In the genomic region with DNA sequence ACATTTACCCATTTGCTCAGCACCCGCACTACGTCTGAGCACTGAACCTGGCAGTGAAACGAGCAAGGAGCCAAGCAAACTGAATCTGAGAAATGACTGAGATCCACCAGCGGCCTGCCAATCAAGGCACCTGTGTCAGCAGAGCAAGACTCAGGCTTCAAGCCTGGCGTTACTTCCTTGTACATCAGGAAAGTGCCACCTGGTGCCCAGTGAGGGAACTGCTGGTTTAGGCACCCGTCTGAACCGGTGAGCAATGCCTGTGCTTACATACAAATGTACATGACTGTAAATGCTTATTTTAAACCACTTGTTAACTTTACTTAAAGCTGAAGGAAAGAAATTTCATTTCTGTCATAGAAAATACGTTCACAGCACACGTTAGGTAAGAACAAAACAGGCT, we compare ENCODE assay signal across 9 mouse cellular contexts. TPM values are rescaled to one million over a fixed set of nuclear protein-coding genes. Genes with fewer than 3 reads are reported as not detected.
DNase-seq lines count a peak whose midpoint lies in the region; ATAC-seq lines count a peak whose summit lies in the region.
"Had no signal": no experiment of that assay in that cellular context is flagged by ENCODE, and none has a peak within 500 bp of the region (broad histone marks: within the 10 kb centered on the region; RNA-seq: fewer than 3 reads in every experiment).

No protein-coding gene starts in this region.

- DNase-seq in liver: peak; percentile 88
- peak; percentile 82 for DNase-seq in cerebellum, adult 9-10 months
- DNase-seq in frontal cortex, postnatal 14 days (ENCODE audit: low spot score in 2 of 2): peak; percentile 36 to 79
- peak; percentile 92 for DNase-seq in induced T-regulatory cell, adult 2 months (ENCODE audit: low read depth)
- peak; percentile 62 to 63 for DNase-seq in left cerebral cortex, postnatal 36 days (ENCODE audit: low spot score in 2 of 2)
- DNase-seq in naive thymus-derived CD4-positive, alpha-beta T cell, adult 2 months (ENCODE audit: low read depth): peak; percentile 94

- no peak overlapping the region for H3K4me3 ChIP-seq in liver, embryonic 12.5 days
- H3K4me3 ChIP-seq in stomach, embryonic 16.5 days (replicated peaks; ENCODE audit: low read length): no peak overlapping the region
- H3K4me3 ChIP-seq: embryonic facial prominence, embryonic 15.5 days had no signal

- no peaks in the 10 kb centered on the region for H3K36me3 ChIP-seq in liver, embryonic 12.5 days
- H3K36me3 ChIP-seq in stomach, embryonic 16.5 days (ENCODE audit: control insufficient read depth, insufficient read depth, low read length): no peaks in the 10 kb centered on the region
- H3K36me3 ChIP-seq: embryonic facial prominence, embryonic 15.5 days had no signal

- intact Hi-C loops in left cerebral cortex, postnatal 36 days (cut with DNase I): loop anchor here (2.0 kb wide), 1 partner anchor 49 kb away; no protein-coding TSS in a partner anchor

- no peaks in the 10 kb centered on the region for H3K27me3 ChIP-seq in liver, embryonic 12.5 days (replicated peaks)
- H3K27me3 ChIP-seq in stomach, embryonic 16.5 days (ENCODE audit: control insufficient read depth, insufficient read depth, low read length): no peaks in the 10 kb centered on the region
- H3K27me3 ChIP-seq: embryonic facial prominence, embryonic 15.5 days had no signal

- 35% methylated on average over 9 of the region's 9 CpGs for WGBS in liver, embryonic 12.5 days (ENCODE audit: insufficient replicate concordance)
- WGBS in stomach, embryonic 16.5 days: 23% methylated on average over 9 of the region's 9 CpGs

- ATAC-seq in liver, embryonic 12.5 days: no peak
- peak; percentile 63; the same call in 1 of the 2 replicates for ATAC-seq in stomach, embryonic 16.5 days (ENCODE audit: insufficient read depth, low FRiP score)

- no peak overlapping the region for H3K27ac ChIP-seq in liver, embryonic 12.5 days
- H3K27ac ChIP-seq in stomach, embryonic 16.5 days (ENCODE audit: low read length): no peak overlapping the region
- H3K27ac ChIP-seq: embryonic facial prominence, embryonic 15.5 days had no signal

- no peaks in the 10 kb centered on the region for H3K9me3 ChIP-seq in liver, embryonic 12.5 days (replicated peaks)
- H3K9me3 ChIP-seq in stomach, embryonic 16.5 days (replicated peaks; ENCODE audit: control insufficient read depth, low read length): no peaks in the 10 kb centered on the region
- H3K9me3 ChIP-seq: embryonic facial prominence, embryonic 15.5 days had no signal

- no peak overlapping the region for H3K9ac ChIP-seq in liver, embryonic 12.5 days
- no peak overlapping the region for H3K9ac ChIP-seq in stomach, embryonic 16.5 days (ENCODE audit: low read length)
- H3K9ac ChIP-seq: embryonic facial prominence, embryonic 15.5 days had no signal

- no peak overlapping the region for H3K4me2 ChIP-seq in liver, embryonic 12.5 days
- no peak overlapping the region for H3K4me2 ChIP-seq in stomach, embryonic 16.5 days (ENCODE audit: low read depth, low read length)
- H3K4me2 ChIP-seq: embryonic facial prominence, embryonic 15.5 days had no signal

- H3K4me1 ChIP-seq in liver, embryonic 12.5 days: peaks cover 51% of the 10 kb centered on the region
- peaks cover 6% of the 10 kb centered on the region; the same call in 1 of the 2 replicates for H3K4me1 ChIP-seq in stomach, embryonic 16.5 days (ENCODE audit: control insufficient read depth, insufficient read depth, low read length)

RNA-seq across cellular contexts. Expression of a gene that starts 32.9 kb away (rescaled TPM):
- 1.2 and 1.4 TPM in 2 replicates for polyA plus RNA-seq in liver, embryonic 12.5 days (2016; fragmentation: Nextera tagmentation; extraction: Ambion mirVana)
- total RNA-seq in left cerebral cortex, postnatal 36 days (2021): 1 to 10 TPM; 5.0 to 5.2 TPM
- polyA plus RNA-seq in stomach, embryonic 16.5 days (2015; fragmentation: Nextera tagmentation; extraction: Ambion mirVana): 0.39 and 0.41 TPM in 2 replicates

RNA-seq across cellular contexts. Expression of a gene that starts 44.7 kb away (rescaled TPM):
- 2.9 and 4.3 TPM in 2 replicates for polyA plus RNA-seq in liver, embryonic 12.5 days (2016; fragmentation: Nextera tagmentation; extraction: Ambion mirVana)
- 100 to 1,000 TPM; 266 to 286 TPM for total RNA-seq in left cerebral cortex, postnatal 36 days (2021)
- polyA plus RNA-seq in stomach, embryonic 16.5 days (2015; fragmentation: Nextera tagmentation; extraction: Ambion mirVana): 5.2 TPM in 2 replicates
